31 mouse cellular contexts compared by ENCODE assay signal in genomic region chr13:46932049-46932448, GRCm38 (mm10). TPM values are rescaled to one million over a fixed set of nuclear protein-coding genes. Genes with fewer than 3 reads are reported as not detected.
DNase-seq lines count a peak whose midpoint lies in the region; ATAC-seq and TF ChIP-seq lines count a peak whose summit lies in the region.
"Had no signal": no experiment of that assay in that cellular context is flagged by ENCODE, and none has a peak within 500 bp of the region (broad histone marks: within the 10 kb centered on the region; RNA-seq: fewer than 3 reads in every experiment).

No protein-coding gene starts in this region.

- H3K9ac ChIP-seq in lung, postnatal 0 days (replicated peaks; ENCODE audit: low read depth): no peak overlapping the region
- H3K9ac ChIP-seq in hindbrain, embryonic 16.5 days (ENCODE audit: low read depth, low read length): no peak overlapping the region
- H3K9ac ChIP-seq: embryonic facial prominence, embryonic 13.5 days; forebrain, embryonic 13.5 days; hindbrain, embryonic 13.5 days had no signal

- TF ChIP-seq EP300 in lung, postnatal 0 days (IDR thresholded peaks at IDR 0.05): peak; percentile 62

- no peaks in the 10 kb centered on the region for H3K9me3 ChIP-seq in lung, postnatal 0 days (ENCODE audit: low read length)
- no peaks in the 10 kb centered on the region for H3K9me3 ChIP-seq in midbrain, embryonic 10.5 days (replicated peaks)
- H3K9me3 ChIP-seq in hindbrain, embryonic 16.5 days (ENCODE audit: control insufficient read depth, low read length): no peaks in the 10 kb centered on the region
- H3K9me3 ChIP-seq: embryonic facial prominence, embryonic 10.5 days; embryonic facial prominence, embryonic 13.5 days; forebrain, embryonic 13.5 days; heart, embryonic 10.5 days; hindbrain, embryonic 10.5 days; hindbrain, embryonic 13.5 days had no signal

- WGBS in lung, postnatal 0 days: 61% methylated on average over 1 of the region's 1 CpGs
- 95% methylated on average over 1 of the region's 1 CpGs for WGBS in midbrain, embryonic 10.5 days
- WGBS in hindbrain, embryonic 16.5 days: 89% methylated on average over 1 of the region's 1 CpGs

- TF ChIP-seq CTCF in lung, postnatal 0 days (IDR thresholded peaks at IDR 0.05): no peak

- no peaks in the 10 kb centered on the region for H3K27me3 ChIP-seq in lung, postnatal 0 days (replicated peaks; ENCODE audit: insufficient read depth, low read length)
- peaks cover 24% of the 10 kb centered on the region for H3K27me3 ChIP-seq in midbrain, embryonic 10.5 days (ENCODE audit: low read depth, poor library complexity, severe bottlenecking)
- no peaks in the 10 kb centered on the region for H3K27me3 ChIP-seq in hindbrain, embryonic 16.5 days (replicated peaks; ENCODE audit: control insufficient read depth, insufficient read depth, low read length)
- H3K27me3 ChIP-seq: forebrain, embryonic 13.5 days; Patski had no signal

- no peak overlapping the region for H3K4me3 ChIP-seq in lung, postnatal 0 days (ENCODE audit: low read depth, low read length)
- H3K4me3 ChIP-seq in midbrain, embryonic 10.5 days: no peak overlapping the region
- H3K4me3 ChIP-seq in hindbrain, embryonic 16.5 days (ENCODE audit: low read length): no peak overlapping the region
- H3K4me3 ChIP-seq: embryonic facial prominence, embryonic 10.5 days; embryonic facial prominence, embryonic 13.5 days; erythroblast, embryonic 14.5 days; forebrain, embryonic 13.5 days; gastrocnemius, adult 2 months; heart, adult 2 months; heart, embryonic 10.5 days; hindbrain, embryonic 10.5 days; hindbrain, embryonic 13.5 days had no signal

- peaks cover 21% of the 10 kb centered on the region for H3K4me1 ChIP-seq in lung, postnatal 0 days (ENCODE audit: insufficient read depth, low read depth, low read length)
- H3K4me1 ChIP-seq in midbrain, embryonic 10.5 days: peaks cover 39% of the 10 kb centered on the region
- peaks cover 14% of the 10 kb centered on the region for H3K4me1 ChIP-seq in hindbrain, embryonic 16.5 days (ENCODE audit: control insufficient read depth, insufficient read depth, low read depth, low read length)

- H3K27ac ChIP-seq in lung, postnatal 0 days (ENCODE audit: low read length): no peak overlapping the region
- H3K27ac ChIP-seq in midbrain, embryonic 10.5 days (replicated peaks): no peak overlapping the region
- no peak overlapping the region for H3K27ac ChIP-seq in hindbrain, embryonic 16.5 days (ENCODE audit: low read depth, low read length)
- H3K27ac ChIP-seq: embryonic facial prominence, embryonic 10.5 days; embryonic facial prominence, embryonic 13.5 days; forebrain, embryonic 13.5 days; gastrocnemius, adult 2 months; heart, adult 2 months; heart, embryonic 10.5 days; hindbrain, embryonic 10.5 days; hindbrain, embryonic 13.5 days; hindbrain, postnatal 0 days had no signal

- no peak for ATAC-seq in lung, postnatal 0 days
- peak; percentile 44 for ATAC-seq in megakaryocyte progenitor cell, adult 5-6 weeks (replicated peaks; ENCODE audit: poor library complexity)
- ATAC-seq in hindbrain, embryonic 16.5 days: no peak
- ATAC-seq: CD4-positive, CD25-positive, alpha-beta regulatory T cell, adult 4 months; forebrain, embryonic 13.5 days; forebrain, embryonic 16.5 days; hindbrain, postnatal 0 days; inflammation-experienced regulatory T-cells, adult 6 months; intestine, embryonic 16.5 days; Patski had no signal

- H3K36me3 ChIP-seq in lung, postnatal 0 days (ENCODE audit: insufficient read depth, low read length): no peaks in the 10 kb centered on the region
- peaks cover 4% of the 10 kb centered on the region for H3K36me3 ChIP-seq in midbrain, embryonic 10.5 days
- H3K36me3 ChIP-seq in hindbrain, embryonic 16.5 days (ENCODE audit: control insufficient read depth, insufficient read depth, low read length): no peaks in the 10 kb centered on the region
- H3K36me3 ChIP-seq: embryonic facial prominence, embryonic 13.5 days; heart, embryonic 10.5 days; hindbrain, embryonic 13.5 days had no signal

- DNase-seq in lung, postnatal 0 days (ENCODE audit: low spot score): peak; percentile 40
- no peak for DNase-seq in lung, postnatal 25 days (ENCODE audit: low spot score)
- DNase-seq in 416B (ENCODE audit: low read depth) (peak; percentile 93), MEL-GATA-1-ER (ENCODE audit: extremely low read depth, low read depth) (peak; percentile 23)
- DNase-seq in midbrain, embryonic 10.5 days (ENCODE audit: low spot score): no peak
- DNase-seq: adrenal gland, adult 2 months; adrenal gland, postnatal 14 days; cerebellum, adult 11 months; cerebellum, adult 2 months; cerebellum, adult 9-11 months; cerebellum, postnatal 25 days; embryo, embryonic 11 days; gastrocnemius, adult 2 months; gastrocnemius, postnatal 25 days; heart, adult 2 months; heart, postnatal 36 days had no signal

- H3K4me2 ChIP-seq in lung, postnatal 0 days (replicated peaks; ENCODE audit: low read depth, low read length): no peak overlapping the region
- no peak overlapping the region for H3K4me2 ChIP-seq in hindbrain, embryonic 16.5 days (ENCODE audit: low read length)
- H3K4me2 ChIP-seq: embryonic facial prominence, embryonic 13.5 days; forebrain, embryonic 13.5 days; hindbrain, embryonic 13.5 days had no signal

RNA-seq across cellular contexts. Expression of gene Kif13a, which starts 2.4 kb away (rescaled TPM):
- 30.5 TPM in 2 replicates for polyA plus RNA-seq in lung, postnatal 0 days (2015; fragmentation: Nextera tagmentation; extraction: Ambion mirVana)
- 20.9 and 24.4 TPM in 2 replicates for total RNA-seq in megakaryocyte progenitor cell, adult 5-6 weeks (2015)
- 31.1 and 41.0 TPM in 2 replicates for total RNA-seq in megakaryocyte progenitor cell, adult 5-6 weeks (2017)
- 9.1 and 11.4 TPM in 2 replicates for polyA plus RNA-seq in midbrain, embryonic 10.5 days (2016; fragmentation: Nextera tagmentation; extraction: Ambion mirVana)
- 8.0 and 8.9 TPM in 2 replicates for polyA plus RNA-seq in hindbrain, embryonic 16.5 days (2015; fragmentation: Nextera tagmentation; extraction: Ambion mirVana)

Comparison
In these comparisons a context has a peak if more than half of its experiments do, and no peak if none do; other contexts are left out.
1. DNase-seq: peak in lung, postnatal 0 days (single experiment), 416B (single experiment) and MEL-GATA-1-ER (single experiment); none in lung, postnatal 25 days (single experiment) and midbrain, embryonic 10.5 days (single experiment).